Mouse (Mus musculus) heart, postnatal 0 days (tissue): ENCODE results near the gene Shank1.

Source experiments
- CTCF ChIP-seq: IDR thresholded peaks from 2 replicates; pipeline ENCODE4 v1.5.1; 2016; ENCODE audit warnings: antibody characterized with exemption, control low read depth, low read depth
- EP300 ChIP-seq: IDR thresholded peaks from 2 replicates; pipeline ENCODE4 v1.6.1; 2016; ENCODE audit warnings: antibody characterized with exemption, low read depth

GRCm38 (mm10) chr7:44274096-44274495 lies 36.0 kb upstream of the Shank1 start:
- TF ChIP-seq CTCF (no peak), EP300 (no peak)
